Mouse (Mus musculus): Measurements from ENCODE around the gene Ssh2.

Ssh2 gene

DNA sequence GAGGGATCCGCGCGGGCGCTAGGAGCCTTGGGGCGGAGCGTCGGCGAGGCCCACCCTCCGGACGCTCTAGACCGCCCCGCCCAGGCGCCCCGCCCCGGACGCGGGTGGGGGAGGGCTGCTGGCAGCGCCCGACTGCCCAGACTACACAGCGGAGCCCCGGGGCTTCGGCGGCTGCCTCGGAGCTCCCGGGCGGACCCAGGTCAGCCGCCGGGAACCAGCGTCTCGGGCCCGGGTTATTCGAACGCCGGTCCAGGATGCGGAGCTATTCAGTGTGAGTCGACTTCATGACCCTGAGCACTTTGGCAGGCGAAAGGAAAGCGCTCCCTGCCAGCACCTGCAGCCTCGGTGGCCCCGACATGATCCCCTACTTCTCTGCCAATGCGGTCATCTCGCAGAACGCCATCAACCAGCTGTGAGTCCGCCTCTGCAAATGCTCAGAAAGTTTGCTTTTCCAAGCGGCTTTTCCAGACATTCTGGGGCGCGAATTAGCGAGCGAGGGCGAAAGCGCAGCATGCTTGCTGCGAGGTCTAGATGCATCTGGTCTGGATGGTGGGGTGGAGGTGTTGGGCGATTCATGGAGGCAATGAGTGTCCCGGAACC lies 132.2 kb downstream of the Ssh2 start:
- peaks cover 12% of the 10 kb centered on the region; the same call in 1 of the 2 replicates for H3K4me1 ChIP-seq (replicated peaks; ENCODE audit: low read depth, low read length)
- no peaks in the 10 kb centered on the region for H3K36me3 ChIP-seq (ENCODE audit: insufficient read depth, low read length)
- peak overlapping the region; percentile 84 for H3K4me3 ChIP-seq (replicated peaks; ENCODE audit: low read length)
- H3K27me3 ChIP-seq (ENCODE audit: insufficient read depth, low read length): peaks cover 36% of the 10 kb centered on the region
- TF ChIP-seq POU5F1 (IDR thresholded peaks at IDR 0.05; ENCODE audit: borderline replicate concordance, low read length) (no peak), NANOG (IDR thresholded peaks at IDR 0.05; ENCODE audit: borderline replicate concordance, low read length) (no peak), CTCF (conservative IDR thresholded peaks at IDR 0.05; ENCODE audit: low read length) (no peak)
- no peaks in the 10 kb centered on the region for H3K9me3 ChIP-seq (ENCODE audit: low read length)

DNA sequence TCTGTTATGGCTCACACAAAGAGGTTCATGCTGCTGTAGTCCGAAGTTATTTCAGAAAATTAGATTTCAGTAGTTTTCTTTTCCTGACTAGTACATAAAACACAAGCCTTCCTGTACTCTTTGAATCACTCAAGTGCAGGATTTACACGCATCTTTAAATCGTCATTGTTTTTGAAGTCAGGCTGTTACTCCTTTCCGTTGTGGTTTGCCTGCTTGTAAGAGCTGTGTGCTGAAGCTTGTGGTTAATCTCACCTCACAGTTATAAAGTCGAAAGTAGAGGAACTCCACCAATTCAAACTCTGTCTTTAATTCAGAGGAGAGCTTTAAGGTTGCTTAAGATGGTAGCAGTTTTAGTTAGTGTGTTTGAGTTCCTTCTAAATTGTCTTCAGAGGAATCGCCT lies 132.9 kb downstream of the Ssh2 start:
- no peak for TF ChIP-seq NANOG (IDR thresholded peaks at IDR 0.05; ENCODE audit: borderline replicate concordance, low read length)
- TF ChIP-seq CTCF (conservative IDR thresholded peaks at IDR 0.05; ENCODE audit: low read length): no peak
- TF ChIP-seq POU5F1 (IDR thresholded peaks at IDR 0.05; ENCODE audit: borderline replicate concordance, low read length): no peak
- Histone ChIP-seq H3K9me3 (ENCODE audit: low read length) (no peaks in the 10 kb centered on the region), H3K4me1 (replicated peaks; ENCODE audit: low read depth, low read length) (peaks cover 12% of the 10 kb centered on the region; the same call in 1 of the 2 replicates), H3K4me3 (replicated peaks; ENCODE audit: low read length) (peak overlapping the region; percentile 84), H3K36me3 (ENCODE audit: insufficient read depth, low read length) (no peaks in the 10 kb centered on the region), H3K27me3 (ENCODE audit: insufficient read depth, low read length) (peaks cover 36% of the 10 kb centered on the region)

DNA sequence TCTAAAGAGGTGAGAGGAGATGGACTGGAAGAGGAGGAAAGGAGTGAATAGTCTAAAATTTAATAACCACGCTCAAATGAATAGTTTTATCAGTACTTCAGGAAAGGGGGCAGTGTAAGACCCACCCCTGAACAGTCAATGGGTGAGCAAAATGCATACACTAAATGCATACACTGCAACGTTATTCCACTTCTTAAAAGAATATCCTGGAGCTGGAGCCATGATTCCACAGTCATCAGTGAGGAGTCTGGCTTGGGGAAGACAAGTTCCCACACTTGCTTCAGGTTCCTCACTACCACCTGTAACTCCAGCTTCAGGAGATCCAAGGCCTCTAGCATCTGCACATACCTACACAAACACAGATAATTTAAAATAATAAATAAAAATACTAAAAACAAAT lies 133.6 kb downstream of the Ssh2 start:
- peaks cover 12% of the 10 kb centered on the region; the same call in 1 of the 2 replicates for H3K4me1 ChIP-seq (replicated peaks; ENCODE audit: low read depth, low read length)
- H3K27me3 ChIP-seq (ENCODE audit: insufficient read depth, low read length): peaks cover 36% of the 10 kb centered on the region
- H3K36me3 ChIP-seq (ENCODE audit: insufficient read depth, low read length): no peaks in the 10 kb centered on the region
- H3K4me3 ChIP-seq (replicated peaks; ENCODE audit: low read length): no peak overlapping the region
- H3K9me3 ChIP-seq (ENCODE audit: low read length): no peaks in the 10 kb centered on the region
- TF ChIP-seq POU5F1 (IDR thresholded peaks at IDR 0.05; ENCODE audit: borderline replicate concordance, low read length): no peak
- no peak for TF ChIP-seq NANOG (IDR thresholded peaks at IDR 0.05; ENCODE audit: borderline replicate concordance, low read length)
- no peak for TF ChIP-seq CTCF (conservative IDR thresholded peaks at IDR 0.05; ENCODE audit: low read length)

GRCm38 (mm10) chr11:77355055-77355454 lies 139.0 kb downstream of the Ssh2 start:
- TF ChIP-seq NANOG (IDR thresholded peaks at IDR 0.05; ENCODE audit: borderline replicate concordance, low read length): no peak
- TF ChIP-seq CTCF (conservative IDR thresholded peaks at IDR 0.05; ENCODE audit: low read length): no peak
- no peak for TF ChIP-seq POU5F1 (IDR thresholded peaks at IDR 0.05; ENCODE audit: borderline replicate concordance, low read length)
- H3K27me3 ChIP-seq (ENCODE audit: insufficient read depth, low read length): peaks cover 8% of the 10 kb centered on the region

DNA sequence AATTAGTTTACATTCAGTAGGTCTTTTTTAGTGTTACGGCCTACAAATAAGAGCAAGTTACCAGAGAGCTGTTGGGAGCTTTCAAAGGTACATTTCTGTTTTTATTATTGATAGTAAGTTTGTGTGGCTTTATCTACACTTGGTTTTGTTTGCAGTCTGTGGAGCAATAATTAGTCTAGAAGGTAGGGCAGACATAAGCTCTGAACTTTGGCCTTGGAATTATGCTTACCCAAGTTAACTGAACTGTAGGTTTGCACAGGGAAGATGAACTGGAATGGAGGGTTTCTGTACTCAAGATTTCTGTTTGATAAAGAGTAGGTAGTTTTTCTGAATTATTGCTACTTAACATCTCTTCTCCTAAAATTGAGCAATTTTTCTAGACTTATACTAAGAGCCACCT lies 141.8 kb downstream of the Ssh2 start:
- no peak overlapping the region for H3K4me3 ChIP-seq (replicated peaks; ENCODE audit: low read length)
- H3K9me3 ChIP-seq (ENCODE audit: low read length): no peaks in the 10 kb centered on the region
- no peaks in the 10 kb centered on the region for H3K27me3 ChIP-seq (ENCODE audit: insufficient read depth, low read length)
- TF ChIP-seq POU5F1 (IDR thresholded peaks at IDR 0.05; ENCODE audit: borderline replicate concordance, low read length): no peak
- TF ChIP-seq CTCF (conservative IDR thresholded peaks at IDR 0.05; ENCODE audit: low read length): no peak
- no peak for TF ChIP-seq NANOG (IDR thresholded peaks at IDR 0.05; ENCODE audit: borderline replicate concordance, low read length)
- no peaks in the 10 kb centered on the region for H3K36me3 ChIP-seq (ENCODE audit: insufficient read depth, low read length)
- H3K4me1 ChIP-seq (replicated peaks; ENCODE audit: low read depth, low read length): no peaks in the 10 kb centered on the region

More at GRCm38 (mm10) chr11:77355055-77355454, 139.0 kb downstream of the Ssh2 start:
- no peaks in the 10 kb centered on the region for H3K4me1 ChIP-seq (replicated peaks; ENCODE audit: low read depth, low read length)
- no peak overlapping the region for H3K4me3 ChIP-seq (replicated peaks; ENCODE audit: low read length)
- H3K36me3 ChIP-seq (ENCODE audit: insufficient read depth, low read length): no peaks in the 10 kb centered on the region
- H3K9me3 ChIP-seq (ENCODE audit: low read length): no peaks in the 10 kb centered on the region

- TF ChIP-seq POU5F1 (IDR thresholded peaks at IDR 0.05; ENCODE audit: borderline replicate concordance, low read length) (no peak), CTCF (conservative IDR thresholded peaks at IDR 0.05; ENCODE audit: low read length) (no peak), NANOG (IDR thresholded peaks at IDR 0.05; ENCODE audit: borderline replicate concordance, low read length) (no peak)
Measured at GRCm38 (mm10) chr11:77363476-77363875, 147.4 kb downstream of the Ssh2 start.

GRCm38 (mm10) chr11:77364376-77364775 lies 148.3 kb downstream of the Ssh2 start:
- no peaks in the 10 kb centered on the region for H3K4me1 ChIP-seq (replicated peaks; ENCODE audit: low read depth, low read length)
- no peaks in the 10 kb centered on the region for H3K27me3 ChIP-seq (ENCODE audit: insufficient read depth, low read length)
- TF ChIP-seq CTCF (conservative IDR thresholded peaks at IDR 0.05; ENCODE audit: low read length) (no peak), POU5F1 (IDR thresholded peaks at IDR 0.05; ENCODE audit: borderline replicate concordance, low read length) (no peak), NANOG (IDR thresholded peaks at IDR 0.05; ENCODE audit: borderline replicate concordance, low read length) (no peak)
- H3K4me3 ChIP-seq (replicated peaks; ENCODE audit: low read length): no peak overlapping the region
- H3K36me3 ChIP-seq (ENCODE audit: insufficient read depth, low read length): no peaks in the 10 kb centered on the region
- no peaks in the 10 kb centered on the region for H3K9me3 ChIP-seq (ENCODE audit: low read length)

More at GRCm38 (mm10) chr11:77363476-77363875, 147.4 kb downstream of the Ssh2 start:
- no peak overlapping the region for H3K4me3 ChIP-seq (replicated peaks; ENCODE audit: low read length)
- H3K4me1 ChIP-seq (replicated peaks; ENCODE audit: low read depth, low read length): no peaks in the 10 kb centered on the region
- H3K27me3 ChIP-seq (ENCODE audit: insufficient read depth, low read length): no peaks in the 10 kb centered on the region
- H3K9me3 ChIP-seq (ENCODE audit: low read length): no peaks in the 10 kb centered on the region
- no peaks in the 10 kb centered on the region for H3K36me3 ChIP-seq (ENCODE audit: insufficient read depth, low read length)

GRCm38 (mm10) chr11:77365706-77366386 lies 149.8 kb downstream of the Ssh2 start:
- Histone ChIP-seq H3K4me3 (replicated peaks; ENCODE audit: low read length) (no peak overlapping the region), H3K9me3 (ENCODE audit: low read length) (no peaks in the 10 kb centered on the region), H3K36me3 (ENCODE audit: insufficient read depth, low read length) (no peaks in the 10 kb centered on the region), H3K27me3 (ENCODE audit: insufficient read depth, low read length) (no peaks in the 10 kb centered on the region), H3K4me1 (replicated peaks; ENCODE audit: low read depth, low read length) (no peaks in the 10 kb centered on the region)
- TF ChIP-seq CTCF (conservative IDR thresholded peaks at IDR 0.05; ENCODE audit: low read length) (no peak), NANOG (IDR thresholded peaks at IDR 0.05; ENCODE audit: borderline replicate concordance, low read length) (no peak), POU5F1 (IDR thresholded peaks at IDR 0.05; ENCODE audit: borderline replicate concordance, low read length) (no peak)
